Mouse (Mus musculus) MEL (cell line): ENCODE data around the gene Pkhd1. TPM values are rescaled to one million over a fixed set of nuclear protein-coding genes. Genes with fewer than 3 reads are reported as not detected.

Experiments used
- DNase-seq: peaks from one replicate; pipeline ENCODE4 v3.0.0; 2011; ENCODE audit warnings: low read depth, low spot score
- H3K27ac ChIP-seq: 2 replicates; pipeline ENCODE4 v1.5.1; 2012; ENCODE audit warnings: low read depth, mild to moderate bottlenecking, control low read depth, low read length, moderate library complexity; ENCODE audit not compliant: control insufficient read depth
- H3K27me3 ChIP-seq, 2 experiments: fragments of 150-350 bp in 1 of 2; sonication (generic) in 1 of 2; 2 replicates each; pipeline ENCODE4 v1.6.1; 2012; ENCODE audit warnings: low read length in 2 of 2, mild to moderate bottlenecking in 2 of 2, improper control_type of control experiment in 1 of 2, moderate library complexity in 1 of 2; ENCODE audit not compliant: insufficient read depth in 2 of 2, control insufficient read depth in 1 of 2
- H3K36me3 ChIP-seq, 2 experiments: 2 replicates each; pipeline ENCODE4 v1.6.1; 2012 to 2014; ENCODE audit warnings: low read length in 2 of 2, improper control_type of control experiment in 1 of 2, inconsistent platforms in 1 of 2, mild to moderate bottlenecking in 1 of 2; ENCODE audit not compliant: insufficient read depth in 2 of 2, control insufficient read depth in 1 of 2
- H3K4me1 ChIP-seq, 2 experiments: fragments of 150-350 bp in 1 of 2; sonication (generic) in 1 of 2; 2 replicates each; pipeline ENCODE4 v1.6.1; 2012; ENCODE audit warnings: low read length in 2 of 2, improper control_type of control experiment in 1 of 2, mild to moderate bottlenecking in 1 of 2; ENCODE audit not compliant: insufficient read depth in 2 of 2, control insufficient read depth in 1 of 2
- H3K4me3 ChIP-seq, 2 experiments: fragments of 150-350 bp in 1 of 2; sonication (generic) in 1 of 2; 2 replicates each; pipeline ENCODE4 v1.5.1; 2012; ENCODE audit warnings: low read depth in 2 of 2, low read length in 2 of 2, mild to moderate bottlenecking in 2 of 2, moderate library complexity in 2 of 2, control low read depth in 1 of 2, improper control_type of control experiment in 1 of 2; ENCODE audit not compliant: control insufficient read depth in 1 of 2, insufficient read depth in 1 of 2
- H3K79me2 ChIP-seq: 2 replicates; pipeline ENCODE4 v1.6.1; 2012; ENCODE audit warnings: mild to moderate bottlenecking, low read length, moderate library complexity; ENCODE audit not compliant: control insufficient read depth, poor library complexity, insufficient read depth
- H3K9ac ChIP-seq: 2 replicates; pipeline ENCODE4 v1.6.1; 2012; ENCODE audit warnings: low read depth, mild to moderate bottlenecking, control low read depth, low read length, moderate library complexity; ENCODE audit not compliant: control insufficient read depth, poor library complexity, severe bottlenecking
- H3K9me3 ChIP-seq: fragments of 150-350 bp; sonication (generic); replicated peaks from 2 replicates; pipeline ENCODE4 v1.6.1; 2012; ENCODE audit warnings: mild to moderate bottlenecking, low read length, improper control_type of control experiment, moderate library complexity; ENCODE audit not compliant: insufficient read depth
- BHLHE40 ChIP-seq: IDR thresholded peaks from 2 replicates; pipeline ENCODE4 v1.6.1; 2012; ENCODE audit warnings: low read depth, mild to moderate bottlenecking, inconsistent platforms, low read length, improper control_type of control experiment, borderline replicate concordance
- CHD1 ChIP-seq: IDR thresholded peaks from 2 replicates; pipeline ENCODE4 v1.6.1; 2012; ENCODE audit warnings: low read depth, mild to moderate bottlenecking, inconsistent platforms, low read length, improper control_type of control experiment
- CTCF ChIP-seq, 3 experiments: IDR thresholded peaks in 2 of 3; conservative IDR thresholded peaks in 1 of 3; 2 replicates each; pipeline ENCODE4 v1.5.1; 2011 to 2012; ENCODE audit warnings: low read length in 3 of 3, low read depth in 2 of 3, mild to moderate bottlenecking in 2 of 3, improper control_type of control experiment in 1 of 3, inconsistent platforms in 1 of 3, mixed read lengths in 1 of 3, moderate library complexity in 1 of 3; ENCODE audit not compliant: control insufficient read depth in 1 of 3, insufficient read depth in 1 of 3, poor library complexity in 1 of 3, severe bottlenecking in 1 of 3
- E2F4 ChIP-seq: IDR thresholded peaks from 2 replicates; pipeline ENCODE4 v1.6.1; 2011; ENCODE audit warnings: low read depth, low read length, improper control_type of control experiment, borderline replicate concordance
- ELF1 ChIP-seq: IDR thresholded peaks from 2 replicates; pipeline ENCODE4 v1.6.1; 2014; ENCODE audit warnings: low read depth, mild to moderate bottlenecking, inconsistent platforms, low read length, improper control_type of control experiment, moderate library complexity
- EP300 ChIP-seq, 2 experiments: IDR thresholded peaks; 2 replicates each; pipeline ENCODE4 v1.6.1; 2011; ENCODE audit warnings: improper control_type of control experiment in 2 of 2, low read length in 2 of 2, low read depth in 1 of 2, mild to moderate bottlenecking in 1 of 2
- ETS1 ChIP-seq: IDR thresholded peaks from 2 replicates; pipeline ENCODE4 v1.6.1; 2012; ENCODE audit warnings: low read depth, mild to moderate bottlenecking, inconsistent platforms, low read length, improper control_type of control experiment, moderate library complexity
- HCFC1 ChIP-seq: IDR thresholded peaks from 2 replicates; pipeline ENCODE4 v1.6.1; 2012; ENCODE audit warnings: low read depth, mild to moderate bottlenecking, inconsistent platforms, low read length, improper control_type of control experiment, moderate library complexity
- MAX ChIP-seq: IDR thresholded peaks from 2 replicates; pipeline ENCODE4 v1.6.1; 2011; ENCODE audit warnings: low read length, improper control_type of control experiment
- MAZ ChIP-seq: IDR thresholded peaks from 2 replicates; pipeline ENCODE4 v1.6.1; 2012; ENCODE audit warnings: low read depth, mild to moderate bottlenecking, inconsistent platforms, low read length, improper control_type of control experiment
- MEF2A ChIP-seq: IDR thresholded peaks from 2 replicates; pipeline ENCODE4 v1.6.1; 2014; ENCODE audit warnings: low read depth, mild to moderate bottlenecking, inconsistent platforms, low read length, improper control_type of control experiment; ENCODE audit not compliant: poor library complexity, insufficient replicate concordance, severe bottlenecking; ENCODE audit errors: extremely low read depth
- MXI1 ChIP-seq: IDR thresholded peaks from 2 replicates; pipeline ENCODE4 v1.6.1; 2011; ENCODE audit warnings: mild to moderate bottlenecking, low read depth, low read length, improper control_type of control experiment
- MYB ChIP-seq: IDR thresholded peaks from 2 replicates; pipeline ENCODE4 v1.6.1; 2011; ENCODE audit warnings: mild to moderate bottlenecking, low read depth, low read length, improper control_type of control experiment
- MYC ChIP-seq: IDR thresholded peaks from 2 replicates; pipeline ENCODE4 v1.6.1; 2011; ENCODE audit warnings: low read depth, mild to moderate bottlenecking, low read length, improper control_type of control experiment, moderate library complexity
- POLR2A ChIP-seq, 2 experiments: IDR thresholded peaks; 2 replicates each; pipeline ENCODE4 v1.6.1; 2011 to 2012; ENCODE audit warnings: low read length in 2 of 2, mild to moderate bottlenecking in 2 of 2, control low read depth in 1 of 2, improper control_type of control experiment in 1 of 2, low read depth in 1 of 2, moderate library complexity in 1 of 2; ENCODE audit not compliant: control insufficient read depth in 1 of 2, insufficient read depth in 1 of 2, poor library complexity in 1 of 2
- RCOR1 ChIP-seq: IDR thresholded peaks from 2 replicates; pipeline ENCODE4 v1.6.1; 2012; ENCODE audit warnings: low read depth, mild to moderate bottlenecking, inconsistent platforms, low read length, improper control_type of control experiment
- TBP ChIP-seq: IDR thresholded peaks from 2 replicates; pipeline ENCODE4 v1.8.0; 2011; ENCODE audit warnings: low read depth, low read length, improper control_type of control experiment
- TCF12 ChIP-seq: IDR thresholded peaks from 2 replicates; pipeline ENCODE4 v1.6.1; 2014; ENCODE audit warnings: low read depth, mild to moderate bottlenecking, inconsistent platforms, low read length, improper control_type of control experiment, moderate library complexity
- UBTF ChIP-seq: IDR thresholded peaks from 2 replicates; pipeline ENCODE4 v1.6.1; 2012; ENCODE audit warnings: low read depth, mild to moderate bottlenecking, inconsistent platforms, low read length, improper control_type of control experiment, moderate library complexity, borderline replicate concordance; ENCODE audit not compliant: insufficient read depth
- USF1 ChIP-seq: IDR thresholded peaks from 2 replicates; pipeline ENCODE4 v1.6.1; 2014; ENCODE audit warnings: low read depth, mild to moderate bottlenecking, inconsistent platforms, low read length, improper control_type of control experiment, moderate library complexity
- ZC3H11A ChIP-seq: IDR thresholded peaks from 2 replicates; pipeline ENCODE4 v1.6.1; 2012; ENCODE audit warnings: low read depth, mild to moderate bottlenecking, inconsistent platforms, low read length, improper control_type of control experiment
- ZMIZ1 ChIP-seq: IDR thresholded peaks from 2 replicates; pipeline ENCODE4 v1.6.1; 2012; ENCODE audit warnings: low read depth, mild to moderate bottlenecking, inconsistent platforms, low read length, improper control_type of control experiment, moderate library complexity
- ZNF384 ChIP-seq: IDR thresholded peaks from 2 replicates; pipeline ENCODE4 v1.6.1; 2012; ENCODE audit warnings: low read depth, mild to moderate bottlenecking, inconsistent platforms, low read length, improper control_type of control experiment
- polyA plus RNA-seq, 2 experiments: library from polyadenylated mRNA; stranded (reverse) in 1 of 2; unstranded in 1 of 2; fragments of >175 nt in 1 of 2; fragments of >200 nt in 1 of 2; gene quantifications; 2 replicates each; pipeline versions ENCODE4 v1.2.1 to v1.2.4; 2012; ENCODE audit warnings: low replicate concordance in 2 of 2, low read depth in 1 of 2; ENCODE audit not compliant: insufficient read length in 2 of 2, insufficient read depth in 1 of 2, missing spikeins in 1 of 2
- total RNA-seq: library from RNA; depleted of rRNA; stranded (reverse); fragments of 300-350 nt; gene quantifications from 2 replicates; pipeline ENCODE4 v1.2.3, GENCODE M21; 2012

Gene Pkhd1
- total and polyA plus RNA-seq, 3 experiments: not detected

GRCm38 (mm10) chr1:20288696-20289095 lies 329.2 kb downstream of the Pkhd1 start:
- no peaks in the 10 kb centered on the region for H3K79me2 ChIP-seq
- H3K4me1 ChIP-seq: no peaks in the 10 kb centered on the region
- no peaks in the 10 kb centered on the region for H3K36me3 ChIP-seq
- no peak for DNase-seq
- H3K27ac ChIP-seq: no peak overlapping the region
- no peak overlapping the region for H3K9ac ChIP-seq
- H3K27me3 ChIP-seq: no peaks in the 10 kb centered on the region
- H3K9me3 ChIP-seq: no peaks in the 10 kb centered on the region
- H3K4me3 ChIP-seq: no peak overlapping the region
- no peak for TF ChIP-seq TCF12
- TF ChIP-seq ELF1: no peak
- no peak for TF ChIP-seq E2F4
- TF ChIP-seq UBTF: no peak
- no peak for TF ChIP-seq ETS1
- TF ChIP-seq CHD1: no peak
- TF ChIP-seq POLR2A (IDR thresholded peaks at IDR 0.05; ENCODE audit: control insufficient read depth in 1 of 2, insufficient read depth in 1 of 2, low read depth in 1 of 2, low read length in 2 of 2, poor library complexity in 1 of 2): no peak
- no peak for TF ChIP-seq ZC3H11A
- no peak for TF ChIP-seq MYC
- TF ChIP-seq EP300 (IDR thresholded peaks at IDR 0.05; ENCODE audit: low read depth in 1 of 2, low read length in 2 of 2): no peak
- no peak for TF ChIP-seq MYB
- TF ChIP-seq BHLHE40: no peak
- no peak for TF ChIP-seq TBP
- no peak for TF ChIP-seq CTCF (IDR thresholded peaks at IDR 0.05 in 2 of 3, conservative IDR thresholded peaks at IDR 0.05 in 1 of 3; ENCODE audit: control insufficient read depth in 1 of 3, insufficient read depth in 1 of 3, low read depth in 2 of 3, low read length in 3 of 3, poor library complexity in 1 of 3, severe bottlenecking in 1 of 3)
- no peak for TF ChIP-seq USF1
- TF ChIP-seq ZNF384: no peak
- no peak for TF ChIP-seq MAX

GRCm38 (mm10) chr1:20260403-20260802 lies 357.5 kb downstream of the Pkhd1 start:
- no peak for DNase-seq
- H3K9me3 ChIP-seq: no peaks in the 10 kb centered on the region
- TF ChIP-seq MYC (no peak), MEF2A (no peak), TBP (no peak), RCOR1 (no peak), ZC3H11A (no peak), ZMIZ1 (no peak), EP300 (IDR thresholded peaks at IDR 0.05; ENCODE audit: low read depth in 1 of 2, low read length in 2 of 2) (no peak), E2F4 (no peak), MXI1 (no peak), ETS1 (no peak), MAZ (no peak), HCFC1 (no peak)
- no peak overlapping the region for H3K27ac ChIP-seq
- H3K36me3 ChIP-seq: no peaks in the 10 kb centered on the region
- H3K79me2 ChIP-seq: no peaks in the 10 kb centered on the region
- H3K4me3 ChIP-seq: no peak overlapping the region
- no peaks in the 10 kb centered on the region for H3K4me1 ChIP-seq
- no peak overlapping the region for H3K9ac ChIP-seq
- H3K27me3 ChIP-seq: no peaks in the 10 kb centered on the region
